Comparison of ENCODE assay signal across 8 mouse cellular contexts in genomic region chr10:80807057-80807627, GRCm38 (mm10). TPM values are rescaled to one million over a fixed set of nuclear protein-coding genes. Genes with fewer than 3 reads are reported as not detected.
DNase-seq lines count a peak whose midpoint lies in the region; TF ChIP-seq lines count a peak whose summit lies in the region.
"Had no signal": no experiment of that assay in that cellular context is flagged by ENCODE, and none has a peak within 500 bp of the region (broad histone marks: within the 10 kb centered on the region; RNA-seq: fewer than 3 reads in every experiment).

No protein-coding gene starts in this region.

- H3K4me3 ChIP-seq in cortical plate, adult 2 months (ENCODE audit: insufficient read depth, low read length), result peak overlapping the region; percentile 3

- no peak for TF ChIP-seq CTCF in cortical plate, adult 2 months (IDR thresholded peaks at IDR 0.05; ENCODE audit: extremely low read depth, insufficient read depth, low read length)

- 0 out of 2 replicates have a peak, but pooled peaks cover 2% of the 10 kb centered on the region for H3K4me1 ChIP-seq in cortical plate, adult 2 months (ENCODE audit: control insufficient read depth, insufficient read depth, low read length)

- DNase-seq in adrenal gland, postnatal 14 days, result peak; percentile 84
- peak; percentile 68 for DNase-seq in gastrocnemius, postnatal 10 days
- peak; percentile 70 for DNase-seq in induced T-regulatory cell, adult 2 months (ENCODE audit: low read depth)
- peak; percentile 86 to 90 for DNase-seq in left cerebral cortex, adult 9 months (ENCODE audit: low spot score in 2 of 2)
- peak; percentile 70 to 83 for DNase-seq in lung, postnatal 4 days
- DNase-seq in right cerebral cortex, adult 2 months (ENCODE audit: low spot score in 2 of 2), result peak; percentile 87 to 91

- TF ChIP-seq POLR2A in cortical plate, adult 2 months (IDR thresholded peaks at IDR 0.05; ENCODE audit: extremely low read depth, insufficient read depth, low read length), result peak; percentile 78; the same call in 1 of the 2 replicates

- peak overlapping the region; percentile 91 for H3K27ac ChIP-seq in cortical plate, adult 2 months (ENCODE audit: insufficient read depth, low read length)

RNA-seq across cellular contexts. Expression of gene Amh, which starts 2.1 kb away (rescaled TPM):
- 0.74 and 0.94 TPM in 2 replicates for total RNA-seq in adrenal gland, postnatal 14 days (2021)
- 1.6 and 2.3 TPM in 2 replicates for polyA plus RNA-seq in cortical plate, adult 2 months (2012; rRNA removed)
- total RNA-seq in gastrocnemius, postnatal 10 days (2021), result under 1 TPM; 0.20 to 0.52 TPM

RNA-seq across cellular contexts. Expression of gene Jsrp1, which starts 6.2 kb away (rescaled TPM):
- 2.8 and 3.1 TPM in 2 replicates for total RNA-seq in adrenal gland, postnatal 14 days (2021)
- polyA plus RNA-seq in cortical plate, adult 2 months (2012; rRNA removed), result 4.7 and 5.0 TPM in 2 replicates
- total RNA-seq in gastrocnemius, postnatal 10 days (2021), result 100 to 1,000 TPM; 289 to 339 TPM
- polyA plus RNA-seq: large intestine, adult 2 months had no signal

RNA-seq across cellular contexts. Expression of gene Plekhj1, which starts 8.7 kb away (rescaled TPM):
- total RNA-seq in adrenal gland, postnatal 14 days (2021), result 59.5 and 71.1 TPM in 2 replicates
- 59.5 and 62.6 TPM in 2 replicates for polyA plus RNA-seq in cortical plate, adult 2 months (2012; rRNA removed)
- 10 to 100 TPM; 26.8 to 30.9 TPM for total RNA-seq in gastrocnemius, postnatal 10 days (2021)

RNA-seq across cellular contexts. Expression of gene Sf3a2, which starts 9.1 kb away (rescaled TPM):
- 47.6 and 52.2 TPM in 2 replicates for total RNA-seq in adrenal gland, postnatal 14 days (2021)
- polyA plus RNA-seq in cortical plate, adult 2 months (2012; rRNA removed), result 38.9 and 46.1 TPM in 2 replicates
- 10 to 100 TPM; 31.6 to 41.3 TPM for total RNA-seq in gastrocnemius, postnatal 10 days (2021)

RNA-seq across cellular contexts. Expression of gene Oaz1, which starts 19.3 kb away (rescaled TPM):
- 734 and 741 TPM in 2 replicates for total RNA-seq in adrenal gland, postnatal 14 days (2021)
- 643 and 729 TPM in 2 replicates for polyA plus RNA-seq in cortical plate, adult 2 months (2012; rRNA removed)
- 100 to 1,000 TPM; 846 to 935 TPM for total RNA-seq in gastrocnemius, postnatal 10 days (2021)

Comparison
In these comparisons a context has a peak if more than half of its experiments do, and no peak if none do; other contexts are left out.
1. Peak in every context shown above with its lines: DNase-seq, H3K4me3 ChIP-seq and H3K27ac ChIP-seq.
2. RNA of gene Jsrp1, which starts 6.2 kb away (total RNA-seq): 289 to 339 TPM in gastrocnemius, postnatal 10 days; 2.8 to 3.1 TPM in adrenal gland, postnatal 14 days; every median in the first group is over 10 times any median in the second.